Mouse (Mus musculus): ENCODE measurements around the gene Ube2h. TPM values are rescaled to one million over a fixed set of nuclear protein-coding genes. Genes with fewer than 3 reads are reported as not detected.
A peak's percentile ranks its signal among the peaks of the same experiment; 100 is the strongest.

Gene Ube2h
- 69.9 and 160 TPM in 2 replicates for polyA plus RNA-seq (2012; rRNA removed)

DNA sequence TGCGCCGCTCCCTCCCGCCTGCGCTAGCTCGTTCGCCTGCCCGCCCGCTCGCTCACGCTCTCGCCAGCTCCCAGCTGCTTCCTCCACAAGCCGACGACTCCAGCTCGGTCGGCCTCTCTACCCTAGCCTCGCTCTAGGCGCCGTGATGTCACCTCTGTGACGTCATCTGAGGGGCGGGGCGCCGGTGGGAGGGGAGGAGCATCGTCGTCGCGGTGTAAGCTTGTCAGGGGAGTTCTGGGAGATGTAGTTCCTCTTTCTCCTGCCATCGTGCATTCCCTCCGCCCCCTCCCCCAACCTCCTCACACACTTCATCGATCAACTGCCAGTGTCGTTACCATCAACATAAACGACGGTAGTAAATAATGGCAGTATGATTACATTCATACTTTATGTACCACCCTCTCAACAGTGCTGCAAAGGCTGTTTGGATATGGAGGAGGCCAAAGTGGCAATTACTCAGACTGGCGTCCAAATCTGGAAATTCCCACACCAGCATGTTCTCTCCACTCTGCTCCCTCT lies at the start of gene Ube2h:
Ube2h (minus strand) TSS at position 141 of the 519 bp plus-strand sequence.
- DNase-seq, result peak; percentile 100
- H3K27me3 ChIP-seq (ENCODE audit: control insufficient read depth, insufficient read depth, low read length), result no peaks in the 10 kb centered on the region
- peak within 1 kb of the TSS; percentile 66 for H3K27ac ChIP-seq (ENCODE audit: control insufficient read depth, insufficient read depth, low read length)
- TF ChIP-seq POLR2A (IDR thresholded peaks at IDR 0.05; ENCODE audit: control insufficient read depth, extremely low read depth, insufficient read depth, low read length, poor library complexity) (peak; percentile 97), CTCF (IDR thresholded peaks at IDR 0.05; ENCODE audit: borderline replicate concordance, control insufficient read depth, extremely low read depth, insufficient read depth, low read length, poor library complexity) (0 out of 2 replicates have a peak, but pooled peaks have one; percentile 23)
- H3K4me3 ChIP-seq (ENCODE audit: control insufficient read depth, insufficient read depth, low read length), result peak within 1 kb of the TSS; percentile 69
- H3K4me1 ChIP-seq (replicated peaks; ENCODE audit: control insufficient read depth, insufficient read depth, low read length), result peaks cover 9% of the 10 kb centered on the region
- WGBS, result 3% methylated on average over 33 of the region's 33 CpGs
- H3K36me3 ChIP-seq (ENCODE audit: control insufficient read depth, insufficient read depth, low read length), result no peaks in the 10 kb centered on the region

DNA sequence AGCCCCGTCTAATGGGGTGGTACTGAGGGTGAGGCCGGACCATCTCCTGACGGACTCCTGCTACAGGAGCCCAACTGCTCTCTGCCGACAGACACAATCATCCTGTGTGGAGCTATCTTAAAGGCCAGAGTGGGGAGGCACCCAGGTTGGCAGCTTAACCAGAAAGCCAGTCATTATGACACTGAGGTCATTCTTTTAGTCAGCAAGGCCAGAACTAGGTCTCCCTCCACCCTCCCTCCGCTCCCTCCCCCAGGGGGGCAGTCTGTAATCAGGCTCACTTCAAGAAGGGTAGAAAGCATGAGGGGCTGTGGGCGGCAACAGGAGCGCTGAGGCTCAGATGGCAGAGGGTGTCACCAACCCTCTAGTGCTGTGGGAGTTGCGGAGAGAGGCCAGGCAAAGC lies 49.3 kb upstream of the Ube2h start:
- H3K4me3 ChIP-seq (ENCODE audit: control insufficient read depth, insufficient read depth, low read length), result no peak overlapping the region
- 96% methylated on average over 8 of the region's 8 CpGs for WGBS
- TF ChIP-seq POLR2A (IDR thresholded peaks at IDR 0.05; ENCODE audit: control insufficient read depth, extremely low read depth, insufficient read depth, low read length, poor library complexity) (no peak), CTCF (IDR thresholded peaks at IDR 0.05; ENCODE audit: borderline replicate concordance, control insufficient read depth, extremely low read depth, insufficient read depth, low read length, poor library complexity) (no peak)
- DNase-seq, result no peak
- peaks cover 46% of the 10 kb centered on the region for H3K4me1 ChIP-seq (replicated peaks; ENCODE audit: control insufficient read depth, insufficient read depth, low read length)
- H3K27me3 ChIP-seq (ENCODE audit: control insufficient read depth, insufficient read depth, low read length), result no peaks in the 10 kb centered on the region
- H3K36me3 ChIP-seq (ENCODE audit: control insufficient read depth, insufficient read depth, low read length), result no peaks in the 10 kb centered on the region
- no peak overlapping the region for H3K27ac ChIP-seq (ENCODE audit: control insufficient read depth, insufficient read depth, low read length)

DNA sequence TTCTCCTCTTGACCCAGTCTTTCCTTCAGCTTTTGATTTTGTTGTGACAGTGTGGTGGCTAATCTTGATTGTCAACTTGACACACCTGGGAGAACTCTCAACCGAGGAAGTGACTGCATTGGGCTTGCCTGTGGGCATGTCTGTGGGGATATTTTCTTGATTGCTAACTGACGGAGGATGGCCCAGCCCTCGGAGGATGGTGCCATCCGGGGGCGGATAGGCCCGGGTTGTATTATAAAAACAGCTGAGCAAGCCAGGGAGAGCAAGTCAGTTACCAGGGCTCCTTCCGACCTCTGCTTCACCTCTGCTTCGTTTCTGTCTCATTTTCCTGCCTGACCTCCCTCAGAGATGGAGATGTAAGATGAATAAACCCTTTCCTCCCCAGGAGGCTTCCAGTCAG lies 48.4 kb upstream of the Ube2h start:
- TF ChIP-seq POLR2A (IDR thresholded peaks at IDR 0.05; ENCODE audit: control insufficient read depth, extremely low read depth, insufficient read depth, low read length, poor library complexity) (no peak), CTCF (IDR thresholded peaks at IDR 0.05; ENCODE audit: borderline replicate concordance, control insufficient read depth, extremely low read depth, insufficient read depth, low read length, poor library complexity) (no peak)
- Histone ChIP-seq H3K4me1 (replicated peaks; ENCODE audit: control insufficient read depth, insufficient read depth, low read length) (peaks cover 46% of the 10 kb centered on the region), H3K4me3 (ENCODE audit: control insufficient read depth, insufficient read depth, low read length) (no peak overlapping the region), H3K36me3 (ENCODE audit: control insufficient read depth, insufficient read depth, low read length) (no peaks in the 10 kb centered on the region), H3K27ac (ENCODE audit: control insufficient read depth, insufficient read depth, low read length) (peak overlapping the region; percentile 11; the same call in 1 of the 2 replicates), H3K27me3 (ENCODE audit: control insufficient read depth, insufficient read depth, low read length) (no peaks in the 10 kb centered on the region)
- WGBS, result 47% methylated on average over 8 of the region's 8 CpGs
- DNase-seq, result no peak

DNA sequence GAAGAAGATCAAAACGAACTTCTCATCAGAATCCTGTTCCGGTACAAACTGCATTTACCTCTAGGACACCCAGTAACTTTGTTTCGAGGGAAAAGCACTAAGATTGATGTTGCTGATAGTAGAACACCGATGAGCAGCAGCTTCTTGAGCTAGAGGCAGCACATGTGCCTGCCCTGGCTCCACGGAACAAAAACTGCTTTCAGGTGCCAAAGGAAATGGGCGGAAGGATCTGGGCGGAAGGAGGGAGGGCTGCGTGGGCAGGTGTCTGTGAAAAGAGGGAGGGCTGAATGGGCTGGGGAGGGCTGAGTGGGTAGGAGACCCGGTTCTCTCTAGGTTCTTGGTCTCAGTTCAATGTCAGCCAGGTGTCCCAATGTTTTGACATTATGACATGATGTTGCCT lies 47.0 kb upstream of the Ube2h start:
- no peaks in the 10 kb centered on the region for H3K36me3 ChIP-seq (ENCODE audit: control insufficient read depth, insufficient read depth, low read length)
- DNase-seq, result peak; percentile 78
- no peaks in the 10 kb centered on the region for H3K27me3 ChIP-seq (ENCODE audit: control insufficient read depth, insufficient read depth, low read length)
- peaks cover 48% of the 10 kb centered on the region for H3K4me1 ChIP-seq (replicated peaks; ENCODE audit: control insufficient read depth, insufficient read depth, low read length)
- WGBS, result 10% methylated on average over 9 of the region's 9 CpGs
- peak overlapping the region; percentile 40 for H3K27ac ChIP-seq (ENCODE audit: control insufficient read depth, insufficient read depth, low read length)
- TF ChIP-seq CTCF (IDR thresholded peaks at IDR 0.05; ENCODE audit: borderline replicate concordance, control insufficient read depth, extremely low read depth, insufficient read depth, low read length, poor library complexity) (no peak), POLR2A (IDR thresholded peaks at IDR 0.05; ENCODE audit: control insufficient read depth, extremely low read depth, insufficient read depth, low read length, poor library complexity) (no peak)
- H3K4me3 ChIP-seq (ENCODE audit: control insufficient read depth, insufficient read depth, low read length), result no peak overlapping the region

DNA sequence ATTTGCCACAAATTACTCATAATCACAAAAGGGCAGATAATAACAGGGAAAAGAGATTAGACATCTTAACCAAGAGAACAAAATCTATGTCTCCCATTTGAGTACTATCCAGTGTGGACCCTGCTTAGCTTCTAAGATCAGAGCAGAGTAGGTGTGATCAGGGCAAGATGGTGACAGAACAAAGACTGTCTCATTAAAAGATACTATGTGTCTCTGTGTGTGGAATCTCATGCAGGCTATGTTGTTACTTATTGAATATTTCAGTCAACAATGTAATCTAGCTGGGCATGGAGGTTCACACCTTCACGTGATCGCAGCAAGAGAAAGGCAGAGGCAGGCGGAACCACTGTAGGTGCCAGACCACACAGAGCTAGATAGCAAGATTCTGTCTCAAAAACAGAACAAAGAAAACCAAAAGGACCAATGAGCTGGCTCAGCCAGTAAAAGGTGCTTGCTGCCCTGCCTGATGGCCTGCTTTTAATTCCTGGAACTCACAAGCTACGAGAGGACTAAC lies 43.0 kb upstream of the Ube2h start:
- Histone ChIP-seq H3K36me3 (ENCODE audit: control insufficient read depth, insufficient read depth, low read length) (no peaks in the 10 kb centered on the region), H3K4me3 (ENCODE audit: control insufficient read depth, insufficient read depth, low read length) (no peak overlapping the region), H3K27me3 (ENCODE audit: control insufficient read depth, insufficient read depth, low read length) (no peaks in the 10 kb centered on the region), H3K27ac (ENCODE audit: control insufficient read depth, insufficient read depth, low read length) (no peak overlapping the region), H3K4me1 (replicated peaks; ENCODE audit: control insufficient read depth, insufficient read depth, low read length) (peaks cover 17% of the 10 kb centered on the region)
- no peak for TF ChIP-seq CTCF (IDR thresholded peaks at IDR 0.05; ENCODE audit: borderline replicate concordance, control insufficient read depth, extremely low read depth, insufficient read depth, low read length, poor library complexity)
- TF ChIP-seq POLR2A (IDR thresholded peaks at IDR 0.05; ENCODE audit: control insufficient read depth, extremely low read depth, insufficient read depth, low read length, poor library complexity), result no peak
- no peak for DNase-seq
- WGBS, result 92% methylated on average over 4 of the region's 4 CpGs

DNA sequence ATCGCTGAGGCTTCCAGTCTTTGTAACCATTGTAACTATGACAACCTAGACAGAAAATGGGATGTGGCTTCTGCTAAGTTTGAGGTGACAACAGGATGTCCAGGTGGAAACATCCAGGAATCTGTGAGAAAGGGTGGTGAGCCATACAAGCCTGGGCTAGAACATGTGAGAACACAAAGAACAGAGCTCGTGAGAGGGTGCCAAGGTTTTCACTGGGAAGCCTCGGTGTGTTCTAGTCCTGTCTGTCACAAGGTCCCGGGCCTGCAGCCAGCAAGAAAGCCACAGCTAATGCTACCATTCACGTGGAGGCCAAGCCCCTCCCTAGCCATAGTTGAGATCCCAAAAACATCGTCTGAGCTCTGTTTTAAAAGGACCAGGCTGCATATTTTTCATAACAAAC lies 42.4 kb upstream of the Ube2h start:
- Histone ChIP-seq H3K27me3 (ENCODE audit: control insufficient read depth, insufficient read depth, low read length) (no peaks in the 10 kb centered on the region), H3K27ac (ENCODE audit: control insufficient read depth, insufficient read depth, low read length) (no peak overlapping the region), H3K36me3 (ENCODE audit: control insufficient read depth, insufficient read depth, low read length) (no peaks in the 10 kb centered on the region), H3K4me1 (replicated peaks; ENCODE audit: control insufficient read depth, insufficient read depth, low read length) (peaks cover 12% of the 10 kb centered on the region), H3K4me3 (ENCODE audit: control insufficient read depth, insufficient read depth, low read length) (no peak overlapping the region)
- WGBS, result 27% methylated on average over 6 of the region's 6 CpGs
- DNase-seq, result no peak
- TF ChIP-seq POLR2A (IDR thresholded peaks at IDR 0.05; ENCODE audit: control insufficient read depth, extremely low read depth, insufficient read depth, low read length, poor library complexity), result no peak
- no peak for TF ChIP-seq CTCF (IDR thresholded peaks at IDR 0.05; ENCODE audit: borderline replicate concordance, control insufficient read depth, extremely low read depth, insufficient read depth, low read length, poor library complexity)

Measured in thymus, adult 2 months (tissue).